Mouse (Mus musculus) testis, postnatal 10 days (tissue): ENCODE results near the gene Nudt4.
"Not testable (repeated sequence)": the region's sequence is repeated elsewhere in the genome, so short reads cannot be mapped to it uniquely, and the experiment has no call there.

Source experiments
- DNase-seq: peaks from one replicate; pipeline ENCODE4 v3.0.0; 2021; ENCODE audit warnings: low spot score

Nudt4 gene

DNA sequence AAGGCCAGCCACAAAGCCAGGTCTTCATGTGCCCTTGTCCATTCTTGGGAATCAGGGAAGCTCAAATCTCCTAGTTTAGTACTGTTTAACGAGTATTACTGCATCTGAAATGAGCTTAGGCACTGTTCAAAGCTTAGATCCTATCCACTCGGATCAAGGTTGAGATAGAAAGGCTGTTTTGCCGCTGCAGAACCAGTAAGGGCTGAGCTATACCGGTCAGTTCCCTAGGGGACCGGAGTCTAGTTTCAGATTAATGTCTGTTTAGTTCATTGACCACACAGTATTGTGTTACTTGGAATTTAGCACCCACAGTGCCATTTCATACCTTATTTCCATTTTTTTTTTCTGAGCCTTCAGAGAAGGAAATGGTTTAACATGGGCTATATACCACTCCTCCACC, 3.6 kb upstream of the Nudt4 start:
- no peak for DNase-seq

DNA sequence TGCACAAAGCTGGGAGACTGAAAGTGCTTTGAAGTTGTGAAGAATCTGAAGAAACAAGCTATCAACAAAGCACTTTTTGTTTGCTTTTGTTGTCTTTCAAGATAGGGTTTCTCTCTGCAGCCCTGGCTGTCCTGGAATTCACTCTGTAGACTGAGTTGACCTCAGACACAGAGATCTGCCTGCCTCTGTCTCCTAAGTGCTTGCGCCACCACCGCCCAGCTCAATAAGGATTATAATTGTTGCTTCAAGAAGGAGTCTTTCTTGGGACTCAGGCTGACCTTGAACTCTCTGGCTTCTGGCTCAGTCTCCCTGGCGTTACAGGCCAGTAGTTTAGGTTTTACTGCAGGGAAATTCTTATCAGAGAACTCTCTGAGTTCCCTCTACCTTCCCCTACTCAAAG, 2.8 kb upstream of the Nudt4 start:
- DNase-seq = peak; percentile 22

- DNase-seq = peak; percentile 27
Measured at GRCm38 (mm10) chr10:95565156-95565854, 1.4 kb upstream of the Nudt4 start.

- peak; percentile 73 for DNase-seq
Measured at GRCm38 (mm10) chr10:95562859-95563841, 796 bp downstream of the Nudt4 start.

GRCm38 (mm10) chr10:95562395-95562794, 1.6 kb downstream of the Nudt4 start:
- no peak for DNase-seq

DNA sequence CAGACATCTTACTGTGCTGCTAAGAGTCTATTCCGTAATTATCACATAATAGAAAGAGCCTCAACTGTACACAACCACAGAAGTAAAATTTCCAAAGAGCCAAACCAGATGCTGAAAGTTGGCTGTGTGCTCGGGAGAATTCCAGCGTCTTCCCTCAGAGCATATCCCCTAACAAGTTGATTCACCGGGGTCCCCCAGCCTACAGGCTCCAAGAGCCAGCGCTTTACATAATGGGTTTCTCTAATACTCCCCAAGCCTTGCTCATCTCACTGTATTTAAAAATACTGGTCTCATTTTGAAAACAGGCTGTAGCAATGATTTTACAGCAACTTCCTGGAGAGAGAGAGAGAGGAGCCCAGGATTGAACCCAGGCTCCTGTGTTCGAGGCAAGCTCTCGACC, 2.3 kb downstream of the Nudt4 start:
- no peak for DNase-seq

DNA sequence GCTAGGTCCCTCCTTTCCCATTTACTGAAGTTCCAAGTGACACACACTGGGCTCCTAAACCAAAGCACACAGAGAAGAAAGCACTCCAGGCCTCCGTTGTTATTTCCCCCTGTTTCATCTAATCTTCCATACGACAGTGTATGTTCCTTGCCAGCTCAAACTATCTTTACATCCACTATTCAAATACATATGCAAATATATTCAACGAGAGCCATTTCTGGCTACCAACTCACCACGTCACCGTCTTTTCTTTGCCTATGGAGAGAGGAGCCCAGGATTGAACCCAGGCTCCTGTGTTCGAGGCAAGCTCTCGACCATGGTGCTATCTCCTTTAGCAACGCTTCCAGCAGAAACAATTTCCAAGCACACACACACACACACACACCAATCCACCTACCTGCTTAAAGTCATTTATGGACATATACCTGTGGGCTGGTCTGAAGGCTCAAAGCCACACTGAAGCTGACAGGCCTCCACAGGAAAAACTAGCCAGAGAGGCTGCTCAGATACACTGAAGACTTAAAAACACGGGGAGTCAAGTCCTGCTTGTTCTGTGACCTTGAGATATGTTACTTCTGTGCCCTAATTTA, 3.5 kb downstream of the Nudt4 start:
- no peak for DNase-seq

DNA sequence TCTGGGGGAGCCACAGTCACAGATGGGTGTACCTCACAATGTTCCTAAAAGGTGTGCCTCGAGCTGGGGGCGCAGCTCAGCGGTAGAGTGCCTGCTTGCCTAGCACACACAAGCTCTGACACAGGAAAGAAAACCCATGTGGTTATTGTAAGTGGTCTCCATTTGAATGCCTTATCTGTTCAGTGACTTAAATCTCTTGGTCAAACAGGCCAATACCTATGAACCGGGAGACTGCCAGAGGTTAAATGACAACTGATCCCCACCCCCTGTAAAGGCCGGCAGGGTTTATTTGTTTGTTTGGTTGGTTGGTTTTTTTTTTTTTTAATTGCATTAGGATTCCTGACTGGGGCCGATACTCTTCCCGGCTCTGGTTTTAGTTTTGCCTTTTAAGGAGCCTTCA, 4.5 kb downstream of the Nudt4 start:
- no peak for DNase-seq

DNA sequence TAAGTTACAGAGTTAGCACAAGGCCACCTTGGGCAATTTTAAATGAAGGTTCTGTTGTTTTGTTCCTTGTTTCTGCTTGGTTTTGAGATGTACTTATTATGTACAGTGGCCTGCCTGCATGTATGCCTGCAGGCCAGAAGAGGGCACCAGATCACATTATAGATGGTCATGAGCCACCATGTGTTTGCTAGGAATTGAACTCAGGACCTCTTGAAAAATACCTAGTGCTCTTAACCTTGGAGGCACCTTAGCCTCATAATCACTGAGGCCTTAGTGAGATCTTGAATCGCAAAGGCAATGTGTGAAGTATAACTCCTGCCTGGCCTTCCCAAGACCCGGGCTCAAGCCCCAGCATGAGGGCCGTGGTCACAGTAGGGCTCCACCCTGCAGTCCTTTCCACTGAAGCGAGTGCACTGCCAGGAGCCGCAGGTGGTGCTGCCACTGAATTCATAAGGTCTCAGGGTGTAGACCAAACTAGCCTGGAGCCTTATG, 6.6 kb downstream of the Nudt4 start:
- no peak for DNase-seq

GRCm38 (mm10) chr10:95555866-95556265, 8.1 kb downstream of the Nudt4 start:
- DNase-seq = no peak

DNA sequence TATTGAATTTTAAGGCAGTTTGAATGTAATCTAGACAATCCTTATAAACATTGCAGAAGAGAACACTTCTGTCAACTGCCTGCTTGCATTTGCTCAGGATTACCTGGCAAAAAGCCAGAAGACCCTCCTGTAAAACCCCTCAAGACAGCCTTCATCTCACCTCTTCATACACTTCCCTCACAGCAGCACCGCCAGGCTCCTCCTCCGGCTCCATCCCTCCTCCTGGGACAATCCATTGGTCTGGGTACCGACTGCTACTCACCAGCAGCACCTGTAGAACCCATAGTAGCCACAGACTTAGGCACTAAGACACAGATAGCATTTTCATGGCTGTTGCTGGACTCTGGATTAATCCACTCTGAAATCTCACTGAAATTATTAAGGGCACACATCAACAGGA, 11.6 kb downstream of the Nudt4 start:
- no peak for DNase-seq

DNA sequence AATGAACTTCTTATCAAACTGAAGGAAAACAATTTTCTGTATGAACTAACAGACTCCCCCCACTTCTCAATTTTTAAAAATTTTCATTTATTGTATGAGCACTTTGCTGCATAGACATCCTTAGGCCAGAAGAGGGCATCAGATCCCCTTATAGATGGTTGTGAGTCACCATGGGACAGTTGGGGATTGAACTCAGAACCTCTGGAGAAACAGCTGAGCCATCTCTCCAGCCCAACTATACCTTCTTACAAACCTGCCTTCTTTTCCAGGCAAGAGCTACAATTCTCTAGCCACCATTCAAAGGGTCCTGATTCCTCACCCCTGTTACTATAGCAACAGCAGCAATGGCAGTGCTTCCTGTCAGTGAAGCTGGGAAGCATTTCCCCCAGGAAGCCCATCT, 12.2 kb downstream of the Nudt4 start:
- no peak for DNase-seq

DNA sequence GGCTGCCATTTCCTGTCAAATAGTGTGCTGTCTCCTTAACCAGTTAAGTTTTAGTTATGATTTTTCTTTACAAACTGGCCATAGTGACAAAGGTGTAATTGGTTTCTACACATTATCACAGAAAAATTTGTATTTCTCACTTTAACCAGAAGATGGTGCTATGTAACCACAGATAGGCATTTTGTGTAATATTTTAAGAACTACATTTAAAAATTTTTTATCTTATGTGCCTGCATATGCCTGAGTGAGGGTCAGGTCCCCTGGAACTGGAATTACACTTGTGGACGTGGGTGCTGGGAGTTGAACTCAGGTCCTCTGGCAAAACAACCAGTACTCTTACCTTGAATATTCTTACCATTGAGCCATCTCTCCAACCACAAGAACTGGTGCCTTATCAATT, 13.4 kb downstream of the Nudt4 start:
- DNase-seq = no peak

- not testable (repeated sequence) for DNase-seq
Measured at GRCm38 (mm10) chr10:95549080-95549479, 14.9 kb downstream of the Nudt4 start.

- DNase-seq = no peak
Measured at GRCm38 (mm10) chr10:95548154-95548826, 15.7 kb downstream of the Nudt4 start.

DNA sequence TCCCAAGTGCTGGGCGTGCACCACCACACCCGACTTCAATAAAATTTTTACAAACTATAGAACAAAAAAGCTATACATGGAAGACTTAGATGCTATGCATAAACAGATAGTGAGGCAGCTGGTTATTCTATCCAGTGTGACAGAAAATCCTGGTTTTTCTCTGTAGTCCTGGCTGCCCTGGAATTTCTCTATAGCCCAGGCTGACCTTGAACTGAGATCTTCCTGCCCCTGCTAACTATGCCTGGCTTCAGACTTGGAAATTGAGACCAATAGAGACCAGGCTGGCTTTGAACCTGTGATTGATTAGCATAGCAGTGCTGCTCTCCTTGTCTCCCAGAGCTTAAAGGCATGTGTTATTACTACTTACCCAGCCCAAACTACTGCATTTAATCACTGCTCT, 17.8 kb downstream of the Nudt4 start:
- peak; percentile 34 for DNase-seq

GRCm38 (mm10) chr10:95545051-95545450, 18.9 kb downstream of the Nudt4 start:
- DNase-seq = no peak

DNA sequence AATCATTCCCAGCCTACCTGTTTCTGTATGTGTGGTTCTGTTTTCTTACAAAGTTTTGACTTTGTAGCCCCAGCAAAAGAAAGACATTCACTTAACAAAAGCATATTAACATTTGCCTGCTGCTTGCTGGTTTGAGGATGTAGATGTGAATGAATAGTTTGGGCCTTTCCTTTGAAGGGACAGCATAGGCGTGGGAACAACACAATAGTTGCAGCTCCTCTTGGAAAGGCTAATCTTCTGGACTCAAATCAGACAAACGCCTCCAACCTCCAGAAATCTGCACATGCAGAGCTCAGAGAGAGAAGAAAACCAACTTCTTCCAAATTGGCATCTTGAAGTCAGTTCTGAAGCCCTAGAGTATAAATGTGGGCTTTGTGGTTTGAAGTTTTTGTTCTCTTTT, 19.3 kb downstream of the Nudt4 start:
- DNase-seq = no peak

DNA sequence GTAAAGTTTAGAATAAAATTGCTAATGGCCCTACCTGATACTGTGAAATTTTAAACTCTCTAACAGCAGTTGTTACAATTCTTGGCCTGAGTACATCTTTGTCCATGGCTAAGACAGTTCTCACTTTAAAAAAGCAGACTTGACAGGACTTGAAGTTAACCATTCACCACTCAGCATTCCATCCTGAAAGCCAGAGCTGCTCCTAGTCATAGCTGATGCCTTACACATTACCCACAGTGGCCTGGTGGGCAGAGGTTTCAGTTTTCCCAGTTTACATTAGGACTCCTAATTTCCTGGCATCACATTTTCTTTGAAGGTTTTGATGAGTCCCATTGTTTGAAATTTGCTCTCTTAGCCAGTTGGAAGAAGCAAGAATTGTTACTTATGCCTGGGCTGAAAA, 19.9 kb downstream of the Nudt4 start:
- no peak for DNase-seq

DNA sequence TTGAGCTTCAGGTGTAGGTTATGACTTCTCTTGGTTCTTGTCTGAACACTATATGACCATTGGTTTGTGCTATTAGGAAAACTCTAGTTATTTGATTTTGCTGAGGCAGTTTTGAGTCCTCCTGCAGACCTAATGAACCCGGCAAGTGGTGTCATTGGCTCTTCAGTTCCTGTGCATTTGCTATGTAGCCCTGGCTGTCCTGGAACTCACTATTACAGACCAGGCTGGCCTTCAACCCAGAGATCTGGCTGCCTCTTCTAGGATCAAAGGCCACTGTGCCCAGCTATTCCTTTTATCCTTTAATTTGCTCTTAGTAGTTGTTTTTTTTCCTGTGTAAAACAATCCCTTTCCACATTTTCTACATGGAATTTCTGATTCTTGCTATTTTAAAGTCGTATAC, 20.6 kb downstream of the Nudt4 start:
- DNase-seq = no peak

GRCm38 (mm10) chr10:95542916-95543315, 21.0 kb downstream of the Nudt4 start:
- DNase-seq = no peak

DNA sequence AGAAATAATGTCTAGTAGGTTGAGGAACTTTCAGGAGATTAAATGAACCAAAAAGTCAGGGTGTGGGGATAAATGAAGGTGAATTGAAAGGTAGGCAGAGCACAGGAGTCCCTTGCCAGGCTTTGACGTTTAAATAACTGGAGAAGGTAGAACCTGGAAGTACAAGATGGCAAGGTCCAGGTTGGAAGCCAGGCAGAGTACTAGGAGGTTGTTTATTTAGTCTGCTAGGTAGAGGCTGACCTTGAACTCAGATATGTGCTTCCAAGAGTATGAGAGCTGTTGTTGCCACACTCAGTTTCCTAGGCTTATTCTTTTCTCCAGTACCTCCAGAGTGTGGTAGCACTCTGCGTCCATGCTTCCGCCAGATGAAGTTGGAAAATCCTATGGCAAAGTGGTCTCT, 24.1 kb downstream of the Nudt4 start:
- no peak for DNase-seq
